Mouse (Mus musculus) inflammation-experienced regulatory T-cells, adult 6 months (primary cell): Measurements from ENCODE around the gene Elmo1. TPM values are rescaled to one million over a fixed set of nuclear protein-coding genes. Genes with fewer than 3 reads are reported as not detected.
"Not testable (repeated sequence)": the region's sequence is repeated elsewhere in the genome, so short reads cannot be mapped to it uniquely, and the experiment has no call there.

ENCODE experiments used
- ATAC-seq: one replicate; pipeline ENCODE4 v1.8.0; 2017
- polyA plus RNA-seq, 3 experiments: library from polyadenylated mRNA; unstranded; fragments of 100-300 nt; shearing (Covaris generic); gene quantifications; one replicate each; pipeline ENCODE4 v1.2.1; 2017

The Elmo1 gene
- polyA plus RNA-seq, 3 experiments from 2014 or later = 94.0 to 116 (median 111) TPM

DNA sequence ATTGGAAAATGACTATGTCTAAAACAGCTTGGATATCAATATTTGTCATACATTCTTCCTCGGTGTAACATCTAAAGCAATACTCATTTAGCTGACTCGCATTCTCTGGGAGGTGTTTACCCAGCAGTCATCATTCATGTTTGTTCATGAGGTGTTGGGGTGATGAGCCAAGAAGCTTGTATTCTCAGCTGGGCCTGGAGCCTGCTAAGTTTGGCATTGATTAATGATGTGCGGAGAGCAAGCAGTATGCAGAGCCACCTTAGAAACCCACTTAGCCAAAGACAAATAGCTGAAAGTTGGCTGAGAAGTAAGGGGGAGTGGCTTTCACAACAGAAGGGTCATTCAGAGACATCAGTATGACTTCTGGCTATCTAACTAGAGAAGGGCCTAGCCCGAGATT is 459.6 kb downstream of the Elmo1 start:
- ATAC-seq = no peak

DNA sequence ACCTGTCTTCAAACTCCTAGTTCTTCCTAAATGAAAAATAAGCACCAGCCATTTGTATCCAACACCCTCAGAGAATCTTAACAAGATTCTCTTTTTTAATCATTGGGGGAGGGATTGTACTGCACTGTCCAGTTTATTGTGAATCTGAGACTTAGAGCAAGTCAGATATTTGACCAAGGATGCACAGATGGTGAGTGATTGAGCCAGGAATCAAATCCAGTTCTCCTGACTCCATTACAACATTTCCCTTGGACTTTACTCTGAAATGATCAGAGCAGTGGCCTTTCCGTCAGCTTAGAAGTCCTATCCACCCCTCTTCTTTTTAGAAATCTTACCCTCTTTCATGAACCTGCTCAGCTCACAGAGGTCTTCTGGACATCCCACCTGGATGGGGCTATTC is 461.2 kb downstream of the Elmo1 start:
- ATAC-seq = no peak

DNA sequence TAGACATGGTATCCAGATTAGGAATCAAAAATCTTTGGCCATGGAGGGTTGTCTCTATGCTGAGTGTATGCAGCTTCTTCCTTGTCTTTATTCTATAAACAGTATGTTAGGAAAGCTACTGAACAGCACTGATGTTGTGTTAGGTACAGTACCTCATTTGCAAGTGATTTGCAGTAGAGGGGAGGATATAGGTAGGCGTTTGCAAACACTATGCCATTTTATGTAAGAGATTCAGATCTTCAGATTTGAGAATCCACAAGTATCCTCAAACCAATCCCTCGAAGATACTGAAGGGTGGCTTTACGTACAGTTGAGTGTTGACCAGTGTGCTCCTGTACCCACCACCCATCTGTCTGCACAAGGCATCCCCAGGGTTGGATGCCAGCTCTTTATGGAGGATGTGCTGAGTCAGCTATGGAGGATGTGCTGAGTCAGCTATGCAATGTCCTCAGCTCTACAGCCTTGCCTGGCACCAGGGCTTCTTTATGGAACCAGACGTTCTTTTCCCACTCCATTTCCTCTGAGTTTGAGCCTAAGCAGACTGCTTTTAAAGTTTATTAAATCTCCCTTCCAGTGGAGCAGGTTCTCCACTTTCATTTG is 465.6 kb downstream of the Elmo1 start:
- no peak for ATAC-seq

DNA sequence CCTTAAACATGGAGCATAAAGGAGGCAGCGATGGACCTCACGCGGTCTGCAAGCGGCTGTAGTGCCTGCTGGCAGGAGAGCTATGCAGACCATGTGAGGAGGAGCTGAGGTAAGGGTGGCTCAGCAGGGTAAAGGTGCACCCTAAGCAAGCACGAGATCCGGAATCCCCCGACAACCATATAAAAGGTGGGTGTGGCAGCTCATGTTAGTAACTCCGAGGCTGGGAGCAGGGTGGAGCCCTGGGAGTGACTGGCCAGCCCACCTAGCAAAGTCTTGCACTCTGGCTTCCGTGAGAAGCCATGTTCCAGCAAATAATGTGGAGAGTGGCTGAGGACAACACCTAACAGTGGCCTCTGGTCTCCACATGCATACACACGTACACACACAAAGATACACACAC is 466.3 kb downstream of the Elmo1 start:
- no peak for ATAC-seq

DNA sequence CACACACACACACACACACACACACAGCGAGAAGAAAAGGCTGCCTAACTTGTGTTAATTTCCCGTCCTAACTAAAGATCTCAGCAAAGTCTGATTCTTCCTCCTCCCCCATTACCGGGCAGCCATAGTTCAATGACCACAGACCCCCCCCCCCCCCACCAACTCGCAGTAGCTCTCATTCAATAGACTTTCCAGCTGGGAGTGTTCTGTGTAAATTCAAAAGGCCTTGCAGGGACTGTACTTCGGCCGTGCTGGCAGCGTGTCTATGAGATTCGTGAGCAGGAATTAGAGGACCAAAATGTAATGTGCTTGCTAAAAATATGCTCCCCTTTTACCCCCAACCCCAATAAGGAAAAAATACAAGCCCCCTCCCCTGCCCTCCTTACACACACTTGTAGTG is 466.8 kb downstream of the Elmo1 start:
- no peak for ATAC-seq

DNA sequence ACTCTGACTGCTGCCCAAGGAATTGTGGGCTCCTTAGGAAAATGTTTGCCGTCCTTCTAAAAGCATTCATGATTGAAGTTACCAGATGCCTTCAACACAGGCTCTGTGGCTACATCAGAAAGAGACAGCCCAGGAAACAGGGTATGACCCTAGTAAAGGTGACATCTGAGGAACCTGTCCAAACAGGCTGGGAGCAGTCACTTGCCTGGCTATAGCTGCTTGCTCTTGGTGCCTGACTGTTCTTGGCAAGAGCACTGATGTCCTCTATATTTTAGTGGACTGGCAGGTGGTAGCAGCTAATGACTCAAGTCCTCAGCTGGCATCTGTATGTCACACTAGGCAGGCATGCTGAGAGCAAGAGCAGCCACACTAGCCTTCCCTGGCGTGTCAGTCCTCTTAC is 468.0 kb downstream of the Elmo1 start:
- no peak for ATAC-seq

DNA sequence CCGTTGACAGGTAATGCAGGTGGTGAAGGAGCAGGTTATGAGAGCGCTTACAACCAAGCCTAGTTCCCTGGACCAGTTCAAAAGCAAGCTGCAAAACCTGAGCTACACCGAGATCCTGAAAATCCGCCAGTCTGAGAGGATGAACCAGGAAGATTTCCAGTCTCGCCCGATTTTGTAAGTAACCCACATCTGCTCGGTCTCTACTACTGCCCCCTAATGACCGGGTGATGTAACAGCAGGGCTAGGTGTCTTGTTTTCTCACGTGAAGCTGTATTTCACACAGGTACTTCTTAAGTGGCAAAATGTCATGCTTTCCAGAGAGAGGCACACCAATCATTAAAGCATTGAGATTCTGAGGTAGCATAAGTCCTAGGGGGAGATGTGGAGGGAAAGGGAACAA is 474.0 kb downstream of the Elmo1 start:
- ATAC-seq = no peak

DNA sequence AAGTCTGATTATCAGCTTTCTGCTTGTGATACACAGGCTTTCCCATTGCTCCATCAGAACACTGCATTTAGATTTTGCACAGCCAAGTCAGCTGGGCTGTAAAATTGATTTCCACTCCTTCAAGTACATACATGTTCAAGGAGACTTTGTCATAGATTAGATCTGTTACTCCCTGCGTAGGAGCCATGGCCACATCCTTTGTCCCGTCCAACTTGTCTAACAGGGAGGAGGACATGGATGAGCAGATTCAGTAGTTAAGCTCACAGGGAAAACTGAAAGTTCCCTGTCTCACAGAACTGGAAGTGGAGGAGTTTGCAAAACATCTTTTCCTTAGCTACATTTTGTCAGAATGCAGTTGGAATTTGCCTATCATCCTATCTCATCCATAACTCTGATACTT is 484.8 kb downstream of the Elmo1 start:
- no peak for ATAC-seq

DNA sequence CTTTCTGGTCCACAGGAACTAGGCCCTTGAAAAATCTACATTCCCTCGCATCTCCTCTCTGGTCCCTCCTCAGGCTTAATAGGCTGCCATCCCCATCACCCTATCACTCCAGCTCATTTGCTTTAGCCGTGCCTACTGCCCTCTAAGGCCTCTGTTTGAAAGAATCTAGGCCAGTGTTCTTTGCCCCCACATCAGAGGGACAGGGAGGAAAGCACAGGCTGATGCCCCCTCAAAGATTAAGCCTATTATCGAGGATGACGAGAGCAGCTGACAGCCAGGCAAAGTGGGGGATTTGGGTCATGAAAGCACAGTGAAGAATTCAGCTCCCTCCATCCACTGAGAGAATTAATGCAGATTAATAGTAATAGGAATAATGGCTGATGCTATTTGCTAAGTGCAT is 495.5 kb downstream of the Elmo1 start:
- no peak for ATAC-seq

DNA sequence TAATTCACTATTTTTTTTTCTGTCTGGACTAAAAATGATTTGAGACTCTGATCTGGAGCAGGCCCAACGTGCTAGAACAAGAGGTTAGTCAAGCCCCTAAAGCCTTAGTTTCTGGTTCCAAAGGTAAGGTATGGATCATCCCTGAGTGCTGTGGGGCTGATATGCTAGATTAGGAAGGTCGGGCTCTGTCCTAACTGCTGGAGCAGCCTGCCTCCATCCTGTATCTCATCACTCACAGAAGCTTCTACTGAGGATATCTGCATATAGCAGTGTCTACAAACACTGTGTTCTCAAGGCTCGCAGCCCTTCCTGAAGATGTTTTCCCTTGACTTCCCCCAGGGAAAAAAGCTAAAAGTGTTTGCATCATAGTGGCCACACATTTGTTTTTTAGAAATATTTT is 496.1 kb downstream of the Elmo1 start:
- no peak for ATAC-seq

DNA sequence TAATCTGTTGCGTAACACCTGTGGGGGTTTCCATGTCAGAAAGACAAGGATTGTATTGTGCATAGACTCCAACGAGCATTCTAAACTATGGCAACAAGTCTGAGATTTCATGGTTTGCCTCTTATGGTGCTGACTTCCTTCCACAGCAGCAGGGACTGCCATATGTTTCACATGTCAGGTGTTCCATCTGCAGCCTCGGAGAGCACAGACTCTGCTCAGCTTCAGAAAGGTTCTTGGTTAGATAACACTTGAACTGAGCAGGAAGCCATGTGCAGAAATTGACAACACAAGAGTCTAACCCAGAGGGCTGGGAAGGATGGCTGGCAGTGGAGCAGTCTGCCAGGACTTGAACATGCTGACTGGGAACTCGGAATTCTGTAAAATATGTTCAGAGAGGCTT is 500.6 kb downstream of the Elmo1 start:
- ATAC-seq = no peak

DNA sequence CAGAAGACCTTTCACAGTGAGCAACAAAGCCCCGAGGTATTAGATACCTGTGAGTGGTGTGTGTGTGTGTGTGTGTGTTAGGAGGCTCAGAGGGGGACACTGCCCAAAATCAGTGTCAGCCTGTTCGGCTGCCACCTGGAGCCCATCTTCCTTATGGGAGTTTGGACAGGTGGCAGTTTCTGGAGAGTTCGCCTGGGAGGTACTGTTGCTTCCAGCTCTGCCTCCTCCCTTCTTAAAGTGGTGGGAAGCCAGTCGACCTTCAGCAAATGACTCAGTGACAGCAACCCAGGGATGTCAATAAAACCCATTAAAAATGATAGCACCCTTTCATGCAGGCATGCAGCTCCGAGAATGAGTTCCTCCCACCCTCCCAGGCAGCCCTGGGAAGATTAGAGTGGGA is 506.9 kb downstream of the Elmo1 start:
- ATAC-seq = no peak

DNA sequence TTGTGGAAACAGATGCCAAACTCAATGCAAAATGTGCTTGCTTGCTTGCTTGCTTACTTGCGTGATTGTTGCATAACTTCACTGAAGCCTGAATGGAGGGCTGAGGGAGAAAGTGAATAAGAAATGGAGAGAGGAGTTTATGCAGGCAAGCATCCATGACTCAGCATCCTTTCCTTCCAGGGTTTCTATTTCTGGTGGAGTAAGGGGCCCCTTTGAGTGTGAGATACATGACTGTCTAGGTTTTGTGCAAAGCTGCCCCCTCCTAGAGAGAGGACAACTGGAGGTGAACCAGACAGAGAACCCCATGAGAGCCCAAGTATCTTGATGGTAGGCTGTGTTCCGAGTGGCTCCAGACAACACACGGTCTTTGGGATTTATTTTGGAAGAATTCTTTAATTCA is 508.2 kb downstream of the Elmo1 start:
- no peak for ATAC-seq

DNA sequence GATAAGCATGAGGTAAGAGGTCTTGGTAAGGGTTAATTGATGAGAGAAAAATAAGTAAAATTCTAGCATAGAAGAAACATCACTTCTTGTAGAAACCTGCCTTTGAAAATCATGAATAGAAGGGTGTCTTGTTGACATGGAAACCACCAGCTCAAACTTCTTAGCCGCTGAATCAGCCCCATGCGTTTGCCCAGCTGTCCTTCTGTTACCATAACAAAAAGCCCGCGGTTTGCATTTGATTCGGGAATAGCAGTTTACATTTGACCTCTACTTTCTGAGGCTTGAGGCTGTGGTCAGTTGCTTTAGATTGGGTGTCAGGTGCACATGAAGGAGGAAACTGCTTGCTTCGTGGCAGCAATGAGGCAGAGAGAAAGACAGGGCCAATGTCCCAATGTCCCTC is 509.9 kb downstream of the Elmo1 start:
- ATAC-seq = no peak

DNA sequence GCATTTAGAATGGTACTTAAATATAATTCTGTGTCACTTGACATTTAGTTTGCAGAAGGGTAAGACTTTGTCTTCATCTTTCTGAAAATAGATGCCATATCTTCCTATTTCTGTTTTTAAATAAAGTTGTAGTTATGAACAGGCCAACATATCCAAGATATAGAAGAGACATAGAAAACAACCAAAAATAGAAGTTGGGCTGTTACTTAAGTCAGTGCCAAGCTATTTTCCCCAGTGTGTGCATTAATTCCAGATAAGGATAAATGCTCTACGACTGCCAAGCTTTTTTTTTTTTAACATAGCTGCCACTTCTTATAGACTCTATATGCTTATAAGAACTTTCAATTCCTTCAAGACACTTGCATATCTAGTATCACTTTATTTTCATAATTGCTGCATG is 511.0 kb downstream of the Elmo1 start:
- ATAC-seq = no peak

DNA sequence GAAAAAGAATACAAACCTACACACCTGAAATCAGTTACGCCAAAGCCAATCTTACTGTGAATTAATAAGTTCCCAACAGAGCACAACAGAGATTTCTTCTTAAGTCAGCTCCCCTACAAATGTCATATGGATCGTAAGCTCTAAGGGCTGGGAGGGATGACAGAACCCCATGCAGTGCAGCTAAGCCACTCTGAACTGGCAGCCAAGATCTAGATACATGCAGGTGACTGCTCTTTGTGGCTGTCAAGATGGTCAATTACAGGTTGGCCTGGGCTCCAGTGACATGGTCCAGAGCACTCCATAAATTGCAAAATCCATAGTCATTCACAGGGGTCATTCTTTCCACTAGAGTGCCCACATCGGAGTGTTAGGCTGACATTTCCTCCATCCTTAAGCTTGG is 516.5 kb downstream of the Elmo1 start:
- ATAC-seq = no peak

DNA sequence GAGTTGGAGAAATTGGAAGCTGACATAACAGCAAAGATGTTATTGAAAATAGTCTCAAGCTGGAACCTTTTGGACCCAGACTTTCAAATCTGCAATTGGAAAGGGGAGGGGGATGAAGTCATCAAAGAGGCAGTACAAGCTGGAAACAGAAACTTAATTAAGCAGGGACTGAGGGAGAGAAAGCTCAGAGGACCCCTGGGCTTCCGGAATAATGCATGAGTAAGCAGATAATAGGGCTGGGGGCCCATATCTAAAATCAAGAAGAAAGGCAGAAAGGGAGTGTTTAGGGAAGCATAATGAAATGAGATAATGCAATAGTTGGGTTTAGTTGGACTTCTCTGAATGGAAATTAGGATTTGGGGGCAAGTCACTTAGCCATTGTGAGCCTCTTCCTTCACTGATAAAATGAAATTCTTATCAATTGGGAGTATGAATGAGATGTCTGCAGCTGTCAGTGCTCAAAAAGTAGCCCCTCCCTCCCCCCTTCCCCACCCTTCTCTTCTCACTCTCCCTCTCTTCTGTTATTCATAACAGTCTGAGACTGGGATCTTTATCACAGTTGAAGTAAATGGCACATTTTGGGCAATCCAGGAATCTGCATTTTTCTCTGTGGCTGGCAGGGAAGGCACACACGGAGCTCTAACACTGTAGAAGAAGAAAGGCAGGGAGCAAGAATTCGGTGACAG is 518.8 kb downstream of the Elmo1 start:
- no peak for ATAC-seq

DNA sequence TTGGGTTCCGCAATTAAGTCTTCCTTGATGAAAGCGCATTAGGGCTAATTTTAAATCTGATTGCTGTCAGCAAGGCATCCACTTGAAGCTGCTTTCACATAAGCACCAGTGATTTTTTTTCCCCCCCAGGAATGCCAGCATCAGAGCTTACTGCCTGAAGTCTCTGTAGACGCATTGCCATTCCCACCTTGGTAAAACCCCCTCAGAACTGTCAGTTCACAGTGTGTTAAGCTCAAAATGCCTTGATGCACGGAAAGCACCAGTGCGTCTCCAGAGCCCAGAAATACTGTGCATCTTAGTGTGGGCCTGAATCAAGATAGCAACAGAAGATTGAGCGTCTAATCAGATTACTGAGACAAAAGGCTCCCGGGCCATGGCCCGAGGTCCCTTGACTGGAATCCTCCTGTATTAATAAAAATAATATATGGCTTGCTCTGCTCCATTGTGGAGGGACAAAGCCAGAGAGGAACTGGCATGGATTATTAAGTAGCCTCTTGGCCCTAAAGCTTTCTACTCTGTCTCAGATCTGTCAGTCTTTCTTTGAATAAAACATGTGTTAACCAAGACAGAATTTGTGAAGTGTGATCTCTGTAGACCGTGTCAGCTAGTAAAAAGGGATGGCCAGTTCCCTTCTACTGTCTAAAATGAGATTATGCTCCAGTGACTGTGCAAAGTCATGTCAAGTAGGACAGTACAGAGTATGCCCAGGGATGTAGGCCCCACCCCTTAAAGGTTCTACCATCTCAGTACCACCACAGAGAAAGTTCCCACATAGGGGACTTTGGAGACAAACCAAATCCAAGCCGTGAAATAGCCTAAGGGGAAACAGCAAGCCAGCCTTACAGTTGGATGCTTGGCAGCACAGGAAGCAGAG is 525.4 kb downstream of the Elmo1 start:
- no peak for ATAC-seq

DNA sequence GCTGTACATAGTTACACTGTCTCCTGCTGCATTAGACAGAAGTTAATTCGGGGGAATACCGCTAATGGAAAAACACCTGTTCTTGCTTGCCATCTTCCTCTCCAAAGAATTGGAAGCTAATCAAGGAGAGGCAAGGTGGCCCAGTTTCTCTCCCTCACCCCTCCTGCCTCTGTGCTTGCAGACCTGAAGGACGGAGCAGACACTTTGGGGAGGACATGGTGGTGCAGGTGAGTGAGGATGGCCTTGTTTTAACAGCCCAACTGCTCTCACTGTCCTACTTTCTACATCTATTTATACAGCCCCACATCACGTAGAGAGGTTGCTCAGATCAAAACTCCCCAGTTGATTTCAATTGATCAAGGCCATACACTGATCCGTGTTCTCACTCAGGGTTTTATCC is 529.5 kb downstream of the Elmo1 start:
- ATAC-seq = no peak

DNA sequence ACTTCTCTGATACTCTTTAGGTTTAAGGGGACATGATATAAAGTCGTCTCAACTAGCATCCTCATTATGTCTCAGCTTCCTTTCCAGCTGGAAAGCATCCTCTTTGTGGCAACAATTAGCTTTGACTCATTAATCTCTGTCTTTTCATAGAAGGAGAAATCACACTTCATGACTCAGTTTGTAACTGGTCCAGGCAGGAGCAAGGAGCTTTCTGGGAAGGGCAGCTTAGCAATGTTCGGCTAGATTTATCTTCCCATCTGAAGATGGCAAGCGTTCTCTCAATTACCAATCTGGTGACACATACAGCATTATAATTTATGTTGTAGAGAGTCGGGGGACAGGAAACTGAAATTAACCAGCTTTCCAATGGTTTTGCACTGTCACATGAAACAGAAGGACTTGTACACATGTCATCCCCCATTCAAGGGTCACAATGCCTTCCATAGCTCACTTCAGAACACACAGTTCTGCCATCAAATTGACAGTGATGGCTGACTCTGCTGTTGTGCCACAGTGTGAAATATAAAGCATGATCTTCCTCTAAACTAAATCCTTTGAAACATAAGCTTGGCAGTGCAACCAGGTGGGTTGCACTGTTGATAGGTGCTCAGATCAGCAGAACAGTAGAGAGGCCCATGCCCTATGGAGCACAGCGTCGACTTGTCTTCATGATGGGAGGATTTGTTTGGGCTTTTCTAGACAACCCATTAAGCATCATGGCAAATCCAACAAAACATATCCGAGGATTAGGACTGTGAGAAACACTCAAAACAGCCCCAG is 532.9 kb downstream of the Elmo1 start:
- no peak for ATAC-seq

DNA sequence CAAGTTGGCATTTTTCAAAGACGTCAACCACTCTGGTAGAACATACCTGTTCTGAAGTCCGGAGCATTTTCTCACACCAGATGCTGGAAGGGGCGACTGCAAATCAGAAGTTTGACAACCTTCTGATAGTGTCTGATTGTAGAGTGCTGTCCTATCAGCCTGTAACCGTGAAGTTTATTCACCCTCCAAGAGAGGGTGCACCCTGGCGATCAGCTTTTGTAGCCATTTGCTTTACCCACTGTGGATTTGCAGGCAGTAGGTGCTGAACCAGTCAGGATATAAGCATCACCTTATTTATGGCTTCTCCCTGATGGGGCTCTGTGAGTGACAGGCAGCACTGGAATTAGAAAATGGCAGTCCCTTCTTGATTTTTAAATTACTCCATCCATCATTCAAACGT is 537.4 kb downstream of the Elmo1 start:
- ATAC-seq = no peak

DNA sequence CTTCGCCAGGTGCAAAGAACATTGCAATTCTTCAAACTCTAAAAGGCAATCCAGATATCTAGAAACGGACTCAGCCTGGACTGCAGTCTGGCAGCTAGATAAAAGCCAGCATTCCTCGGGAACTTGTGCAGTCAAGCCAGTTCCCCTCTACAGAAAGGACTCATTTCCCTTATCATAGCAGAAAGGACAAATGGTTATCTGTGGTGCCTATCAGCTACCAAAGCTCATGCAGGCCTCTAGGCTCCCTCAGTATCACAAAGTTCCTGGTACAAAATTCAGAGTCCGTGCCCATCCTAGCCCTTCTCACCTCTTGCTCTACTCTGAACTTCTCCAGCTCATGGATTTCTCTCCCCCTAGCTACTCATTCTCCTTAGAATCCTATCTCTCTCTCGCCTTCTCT is 542.1 kb downstream of the Elmo1 start:
- ATAC-seq = no peak

DNA sequence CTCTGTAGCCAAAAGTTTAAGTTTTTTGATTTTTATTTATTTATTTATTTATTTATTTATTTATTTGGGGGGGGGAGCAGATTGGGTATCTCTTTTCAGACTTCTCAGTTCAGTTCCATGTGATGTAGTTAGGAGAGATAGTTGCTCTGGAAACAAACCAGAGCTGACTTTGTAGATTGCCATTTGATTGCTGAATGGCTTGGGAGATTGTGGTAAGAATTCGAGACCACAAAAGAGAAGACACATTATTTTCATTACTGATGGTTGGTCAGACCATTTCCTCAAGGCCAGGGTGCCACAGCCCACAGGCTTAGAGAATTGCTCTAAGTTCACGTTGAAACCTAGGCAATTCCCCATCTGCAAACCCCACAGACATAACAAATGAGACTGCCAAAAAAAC is 544.3 kb downstream of the Elmo1 start:
- ATAC-seq = not testable (repeated sequence)
